Mouse (Mus musculus) colon, adult 2 months (tissue): ENCODE measurements around the gene Fam107a. TPM values are rescaled to one million over a fixed set of nuclear protein-coding genes. Genes with fewer than 3 reads are reported as not detected.

ENCODE experiments used
- polyA plus RNA-seq: library from polyadenylated mRNA; depleted of rRNA; stranded (reverse); fragments of >200 nt; gene quantifications from 2 replicates; pipeline ENCODE4 v1.2.3, GENCODE M21; 2012; rRNA removed

Fam107a gene
- 0.83 and 1.2 TPM in 2 replicates for polyA plus RNA-seq

GRCm38 (mm10) chr14:8317194-8318097 lies at the start of gene Fam107a:
Gene Fam107a, minus strand, starts transcription at chr14:8318023.

GRCm38 (mm10) chr14:8259166-8259565 lies 58.7 kb downstream of the Fam107a start, which contains the start of gene Acox2:
Gene Acox2, minus strand, starts transcription at chr14:8259353.

Other genes starting within 250 kb of the Fam107a start
- 3.9 and 5.5 TPM in 2 replicates for gene Rpp14, start 237.7 kb downstream of the Fam107a start, polyA plus RNA-seq
- gene Pxk, start 219.8 kb downstream of the Fam107a start, polyA plus RNA-seq: 23.0 and 37.5 TPM in 2 replicates
- 33.3 and 34.0 TPM in 2 replicates for gene Pdhb, start 145.0 kb downstream of the Fam107a start, polyA plus RNA-seq
- gene Kctd6, start 103.9 kb downstream of the Fam107a start, polyA plus RNA-seq: 4.3 and 5.0 TPM in 2 replicates
- 2.1 and 2.2 TPM in 2 replicates for gene Acox2, start 58.7 kb downstream of the Fam107a start, polyA plus RNA-seq
- 810 and 834 TPM in 2 replicates for gene Oit1, start 60.7 kb upstream of the Fam107a start, polyA plus RNA-seq